ENCODE assay signal across 24 mouse cellular contexts in genomic region chr5:147098667-147099066, GRCm38 (mm10).
"Had no signal": no experiment of that assay in that cellular context is flagged by ENCODE, and none has a peak within 500 bp of the region (broad histone marks: within the 10 kb centered on the region; RNA-seq: fewer than 3 reads in every experiment).

No protein-coding gene starts in this region.

- H3K27ac ChIP-seq: kidney, postnatal 0 days; limb, embryonic 13.5 days; liver, embryonic 14.5 days; macrophage; midbrain, embryonic 12.5 days; midbrain, embryonic 15.5 days; neural tube, embryonic 12.5 days; neural tube, embryonic 15.5 days; stomach, embryonic 15.5 days had no signal

- H3K9ac ChIP-seq: limb, embryonic 13.5 days; liver, embryonic 14.5 days; liver, postnatal 0 days; lung, embryonic 14.5 days; midbrain, embryonic 12.5 days; midbrain, embryonic 15.5 days; neural tube, embryonic 12.5 days; neural tube, embryonic 15.5 days; stomach, embryonic 15.5 days had no signal

- H3K4me3 ChIP-seq: limb, embryonic 13.5 days; midbrain, embryonic 12.5 days; midbrain, embryonic 15.5 days; neural tube, embryonic 12.5 days; neural tube, embryonic 15.5 days; stomach, embryonic 15.5 days had no signal

- H3K4me1 ChIP-seq: limb, embryonic 13.5 days; midbrain, embryonic 12.5 days; midbrain, embryonic 15.5 days; neural tube, embryonic 12.5 days; neural tube, embryonic 15.5 days; stomach, embryonic 15.5 days had no signal

- H3K36me3 ChIP-seq: midbrain, embryonic 15.5 days had no signal

- DNase-seq: kidney, adult 2 months; kidney, postnatal 36 days; layer of hippocampus, postnatal 36 days; left cerebral cortex, postnatal 4 days; liver, postnatal 0 days; lung, embryonic 14.5 days; right cerebral cortex, adult 18-20 months; right cerebral cortex, postnatal 14 days; right cerebral cortex, postnatal 4 days; thymus, adult 2 months; thymus, postnatal 14 days; thymus, postnatal 4 days had no signal

- H3K4me2 ChIP-seq: limb, embryonic 13.5 days; liver, embryonic 11.5 days; lung, embryonic 14.5 days; midbrain, embryonic 12.5 days; midbrain, embryonic 15.5 days; neural tube, embryonic 12.5 days; neural tube, embryonic 15.5 days; stomach, embryonic 15.5 days had no signal

- H3K27me3 ChIP-seq: limb, embryonic 13.5 days; midbrain, embryonic 12.5 days; midbrain, embryonic 15.5 days; neural tube, embryonic 12.5 days; neural tube, embryonic 15.5 days; stomach, embryonic 15.5 days had no signal

- ATAC-seq: intestine, postnatal 0 days; liver, postnatal 0 days; lung, postnatal 0 days; midbrain, embryonic 15.5 days had no signal

- H3K9me3 ChIP-seq: limb, embryonic 13.5 days; midbrain, embryonic 12.5 days; midbrain, embryonic 15.5 days; neural tube, embryonic 12.5 days; neural tube, embryonic 15.5 days; stomach, embryonic 15.5 days had no signal
